Mouse (Mus musculus) heart, adult 10 weeks (tissue): Measurements from ENCODE around the gene Gm4301. TPM values are rescaled to one million over a fixed set of nuclear protein-coding genes. Genes with fewer than 3 reads are reported as not detected.

ENCODE experiments used
- polyA plus RNA-seq: library from polyadenylated mRNA; stranded (reverse); fragments of 350-450 nt; fragmentation: Illumina TruSeq; extraction: RNeasy Lipid Tissue Mini Kit (QIAGEN cat#74804); gene quantifications from one replicate; pipeline ENCODE4 v1.2.3, GENCODE M21; 2014; ENCODE audit warnings: low read depth, low replicate concordance

The Gm4301 gene
- polyA plus RNA-seq: not detected

DNA sequence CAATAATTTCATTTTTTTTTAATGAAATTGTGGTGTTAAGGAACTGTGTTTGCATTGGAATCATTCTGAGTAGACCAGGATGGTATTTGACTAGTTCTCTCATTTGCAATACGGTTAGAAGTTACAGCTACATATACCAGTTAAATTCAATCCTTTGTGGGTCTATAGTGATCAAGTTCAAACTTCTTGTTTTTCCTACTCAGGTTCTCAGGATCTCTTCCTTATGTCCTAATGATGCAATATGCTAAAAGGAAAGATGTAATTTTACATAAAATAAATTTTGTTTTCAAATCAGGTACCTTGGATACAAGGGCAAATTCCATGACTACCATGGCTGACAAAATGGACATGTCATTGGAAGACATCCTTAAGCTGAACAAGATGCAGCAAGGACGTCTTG, at the start of gene Gm4301:
Gm4301 (plus strand) TSS at position 301 of the 400 bp plus-strand sequence.

DNA sequence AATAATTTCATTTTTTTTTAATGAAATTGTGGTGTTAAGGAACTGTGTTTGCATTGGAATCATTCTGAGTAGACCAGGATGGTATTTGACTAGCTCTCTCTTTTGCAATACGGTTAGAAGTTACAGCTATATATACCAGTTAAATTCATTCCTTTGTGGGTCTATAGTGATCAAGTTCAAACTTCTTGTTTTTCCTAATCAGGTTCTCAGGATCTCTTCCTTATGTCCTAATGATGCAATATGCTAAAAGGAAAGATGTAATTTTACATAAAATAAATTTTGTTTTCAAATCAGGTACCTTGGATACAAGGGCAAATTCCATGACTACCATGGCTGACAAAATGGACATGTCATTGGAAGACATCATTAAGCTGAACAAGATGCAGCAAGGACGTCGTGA, 5.1 kb downstream of the Gm4301 start, which contains the start of gene Gm4302:
Gm4302 (plus strand) TSS at position 301 of the 400 bp plus-strand sequence.

DNA sequence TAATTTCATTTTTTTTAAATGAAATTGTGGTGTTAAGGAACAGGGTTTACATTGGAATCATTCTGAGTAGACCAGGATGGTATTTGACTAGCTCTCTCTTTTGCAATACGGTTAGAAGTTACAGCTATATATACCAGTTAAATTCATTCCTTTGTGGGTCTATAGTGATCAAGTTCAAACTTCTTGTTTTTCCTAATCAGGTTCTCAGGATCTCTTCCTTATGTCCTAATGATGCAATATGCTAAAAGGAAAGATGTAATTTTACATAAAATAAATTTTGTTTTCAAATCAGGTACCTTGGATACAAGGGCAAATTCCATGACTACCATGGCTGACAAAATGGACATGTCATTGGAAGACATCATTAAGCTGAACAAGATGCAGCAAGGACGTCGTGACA, 10.2 kb downstream of the Gm4301 start, which contains the start of gene Gm4303:
Gm4303 (plus strand) TSS at position 301 of the 400 bp plus-strand sequence.

DNA sequence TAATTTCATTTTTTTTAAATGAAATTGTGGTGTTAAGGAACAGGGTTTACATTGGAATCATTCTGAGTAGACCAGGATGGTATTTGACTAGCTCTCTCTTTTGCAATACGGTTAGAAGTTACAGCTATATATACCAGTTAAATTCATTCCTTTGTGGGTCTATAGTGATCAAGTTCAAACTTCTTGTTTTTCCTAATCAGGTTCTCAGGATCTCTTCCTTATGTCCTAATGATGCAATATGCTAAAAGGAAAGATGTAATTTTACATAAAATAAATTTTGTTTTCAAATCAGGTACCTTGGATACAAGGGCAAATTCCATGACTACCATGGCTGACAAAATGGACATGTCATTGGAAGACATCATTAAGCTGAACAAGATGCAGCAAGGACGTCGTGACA, 15.3 kb downstream of the Gm4301 start, which contains the start of gene Gm4305:
Gm4305 (plus strand) TSS at position 301 of the 400 bp plus-strand sequence.

DNA sequence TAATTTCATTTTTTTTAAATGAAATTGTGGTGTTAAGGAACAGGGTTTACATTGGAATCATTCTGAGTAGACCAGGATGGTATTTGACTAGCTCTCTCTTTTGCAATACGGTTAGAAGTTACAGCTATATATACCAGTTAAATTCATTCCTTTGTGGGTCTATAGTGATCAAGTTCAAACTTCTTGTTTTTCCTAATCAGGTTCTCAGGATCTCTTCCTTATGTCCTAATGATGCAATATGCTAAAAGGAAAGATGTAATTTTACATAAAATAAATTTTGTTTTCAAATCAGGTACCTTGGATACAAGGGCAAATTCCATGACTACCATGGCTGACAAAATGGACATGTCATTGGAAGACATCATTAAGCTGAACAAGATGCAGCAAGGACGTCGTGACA, 25.6 kb downstream of the Gm4301 start, which contains the start of gene Gm4307:
Gm4307 (plus strand) TSS at position 301 of the 400 bp plus-strand sequence.

DNA sequence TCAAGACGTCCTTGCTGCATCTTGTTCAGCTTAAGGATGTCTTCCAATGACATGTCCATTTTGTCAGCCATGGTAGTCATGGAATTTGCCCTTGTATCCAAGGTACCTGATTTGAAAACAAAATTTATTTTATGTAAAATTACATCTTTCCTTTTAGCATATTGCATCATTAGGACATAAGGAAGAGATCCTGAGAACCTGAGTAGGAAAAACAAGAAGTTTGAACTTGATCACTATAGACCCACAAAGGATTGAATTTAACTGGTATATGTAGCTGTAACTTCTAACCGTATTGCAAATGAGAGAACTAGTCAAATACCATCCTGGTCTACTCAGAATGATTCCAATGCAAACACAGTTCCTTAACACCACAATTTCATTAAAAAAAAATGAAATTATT, 47.0 kb downstream of the Gm4301 start, which contains the start of gene Gm4312:
Gm4312 (minus strand) TSS at position 101 of the 400 bp plus-strand sequence.

Other genes starting within 250 kb of the Gm4301 start
- gene Gm4302, start 5.2 kb downstream of the Gm4301 start, polyA plus RNA-seq: not detected
- not detected for gene Gm4303, start 10.3 kb downstream of the Gm4301 start, polyA plus RNA-seq
- not detected for gene Gm4305, start 15.4 kb downstream of the Gm4301 start, polyA plus RNA-seq
- not detected for gene Gm4307, start 25.7 kb downstream of the Gm4301 start, polyA plus RNA-seq
- gene Gm4312, start 46.9 kb downstream of the Gm4301 start, polyA plus RNA-seq: not detected
- gene Tmtc3, start 151.7 kb downstream of the Gm4301 start, polyA plus RNA-seq: 11.4 TPM
- gene Cep290, start 151.9 kb downstream of the Gm4301 start, polyA plus RNA-seq: 6.4 TPM